Mouse (Mus musculus) liver, embryonic 11.5 days (tissue): ENCODE results near the gene Rdh9. TPM values are rescaled to one million over a fixed set of nuclear protein-coding genes. Genes with fewer than 3 reads are reported as not detected.

Experiments used
- polyA plus RNA-seq: library from polyadenylated mRNA; unstranded; fragments of >200 nt; fragmentation: Nextera tagmentation; extraction: Ambion mirVana; gene quantifications from 2 replicates; pipeline ENCODE4 v1.2.1, GENCODE M21; 2014

Rdh9 gene
- polyA plus RNA-seq, 1 experiment from 2014 or later = not detected

Other genes with a start within 250 kb of the Rdh9 start
- 0.56 TPM in 1 of 2 replicates, not detected in the other for gene Nxph4, start 241.8 kb upstream of the Rdh9 start, polyA plus RNA-seq
- 35.7 and 36.8 TPM in 2 replicates for gene Lrp1, start 155.2 kb upstream of the Rdh9 start, polyA plus RNA-seq
- gene Stat6, start 133.4 kb upstream of the Rdh9 start, polyA plus RNA-seq = 28.7 TPM in 2 replicates
- 10.5 and 11.2 TPM in 2 replicates for gene Nemp1, start 109.5 kb upstream of the Rdh9 start, polyA plus RNA-seq
- gene Nab2, start 107.8 kb upstream of the Rdh9 start, polyA plus RNA-seq = 5.7 and 5.8 TPM in 2 replicates
- gene Myo1a, start 71.2 kb upstream of the Rdh9 start, polyA plus RNA-seq = 0.14 TPM in 1 of 2 replicates, not detected in the other
- 11.2 and 16.0 TPM in 2 replicates for gene Tac2, start 51.9 kb upstream of the Rdh9 start, polyA plus RNA-seq
- 2.6 and 2.8 TPM in 2 replicates for gene Zbtb39, start 36.8 kb upstream of the Rdh9 start, polyA plus RNA-seq
- 5.0 TPM in 2 replicates for gene Gpr182, start 24.7 kb upstream of the Rdh9 start, polyA plus RNA-seq
- 0.17 and 0.22 TPM in 2 replicates for gene Rdh1, start 16.7 kb upstream of the Rdh9 start, polyA plus RNA-seq
- 0.19 and 0.22 TPM in 2 replicates for gene Rdh16f1, start 16.6 kb upstream of the Rdh9 start, polyA plus RNA-seq
- not detected in 2 replicates for gene Rdh16, start 24.8 kb downstream of the Rdh9 start, polyA plus RNA-seq
- gene Rdh19, start 73.5 kb downstream of the Rdh9 start, polyA plus RNA-seq = not detected in 2 replicates
- gene Rdh16f2, start 90.1 kb downstream of the Rdh9 start, polyA plus RNA-seq = not detected in 2 replicates
- 0.14 TPM in 1 of 2 replicates, not detected in the other for gene Rdh7, start 112.4 kb downstream of the Rdh9 start, polyA plus RNA-seq
- not detected in 2 replicates for gene Sdr9c7, start 122.1 kb downstream of the Rdh9 start, polyA plus RNA-seq
- gene Hsd17b6, start 231.2 kb downstream of the Rdh9 start, polyA plus RNA-seq = not detected in 2 replicates
- gene Prim1, start 238.8 kb downstream of the Rdh9 start, polyA plus RNA-seq = 106 and 112 TPM in 2 replicates